Comparison of ENCODE assay signal across 8 mouse cellular contexts in the genomic region with DNA sequence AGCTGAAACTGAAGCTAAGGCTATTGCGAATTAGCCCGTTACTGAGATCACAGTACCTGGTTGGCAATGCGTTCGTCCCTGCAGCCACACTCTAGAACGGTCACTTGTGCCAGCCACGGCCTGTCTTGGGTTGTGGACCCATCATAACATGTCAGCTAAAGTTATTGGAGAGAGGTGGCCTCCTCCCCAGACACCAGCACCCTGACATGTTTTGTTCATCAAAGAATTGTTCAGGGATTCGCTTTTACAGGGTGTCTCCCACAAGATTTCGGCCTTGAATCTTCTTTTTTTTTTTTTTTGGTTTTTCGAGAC. TPM values are rescaled to one million over a fixed set of nuclear protein-coding genes. Genes with fewer than 3 reads are reported as not detected.
A peak's percentile ranks its signal among the peaks of the same experiment; 100 is the strongest.
DNase-seq lines count a peak whose midpoint lies in the region; ATAC-seq and TF ChIP-seq lines count a peak whose summit lies in the region.

No protein-coding gene starts in this region.

- peak overlapping the region; percentile 86 for H3K4me2 ChIP-seq in hindbrain, embryonic 13.5 days
- peak overlapping the region; percentile 83 for H3K4me2 ChIP-seq in midbrain, embryonic 13.5 days (replicated peaks)

- no peak for DNase-seq in kidney, adult 2 months
- DNase-seq in kidney, adult 18-20 months, result no peak
- DNase-seq in cerebellum, adult 9-11 months, result no peak
- DNase-seq in embryo, embryonic 11 days, result no peak
- no peak for DNase-seq in left cerebral cortex, adult 18-20 months (ENCODE audit: low spot score in 2 of 2)

- H3K9me3 ChIP-seq in hindbrain, embryonic 13.5 days, result no peaks in the 10 kb centered on the region
- H3K9me3 ChIP-seq in midbrain, embryonic 13.5 days, result no peaks in the 10 kb centered on the region

- H3K9ac ChIP-seq in hindbrain, embryonic 13.5 days, result peak overlapping the region; percentile 84
- peak overlapping the region; percentile 74 for H3K9ac ChIP-seq in midbrain, embryonic 13.5 days (replicated peaks)

- 56% methylated on average over 9 of the region's 9 CpGs for WGBS in kidney, adult 2 months
- 63% methylated on average over 9 of the region's 9 CpGs for WGBS in hindbrain, embryonic 13.5 days
- 62% methylated on average over 9 of the region's 9 CpGs for WGBS in midbrain, embryonic 13.5 days

- ATAC-seq in hindbrain, embryonic 13.5 days (ENCODE audit: low FRiP score), result peak; percentile 74
- ATAC-seq in midbrain, embryonic 13.5 days, result peak; percentile 76

- H3K27ac ChIP-seq in kidney, adult 2 months (ENCODE audit: insufficient read depth, low read depth, low read length), result no peak overlapping the region
- H3K27ac ChIP-seq in bone marrow macrophage, adult 2 months (ENCODE audit: insufficient read depth, low read depth, low read length), result no peak overlapping the region
- peak overlapping the region; percentile 82 for H3K27ac ChIP-seq in hindbrain, embryonic 13.5 days
- peak overlapping the region; percentile 51 for H3K27ac ChIP-seq in midbrain, embryonic 13.5 days

- no peaks in the 10 kb centered on the region for H3K27me3 ChIP-seq in kidney, adult 2 months (replicated peaks; ENCODE audit: control insufficient read depth, insufficient read depth, low read length)
- peaks cover 22% of the 10 kb centered on the region for H3K27me3 ChIP-seq in hindbrain, embryonic 13.5 days
- H3K27me3 ChIP-seq in midbrain, embryonic 13.5 days, result peaks cover 11% of the 10 kb centered on the region

- H3K4me3 ChIP-seq in kidney, adult 2 months (ENCODE audit: insufficient read depth, low read depth, low read length), result peak overlapping the region; percentile 93
- H3K4me3 ChIP-seq in bone marrow macrophage, adult 2 months (ENCODE audit: insufficient read depth, low read length), result peak overlapping the region; percentile 90
- peak overlapping the region; percentile 73 for H3K4me3 ChIP-seq in hindbrain, embryonic 13.5 days
- H3K4me3 ChIP-seq in midbrain, embryonic 13.5 days (replicated peaks), result peak overlapping the region; percentile 76

- H3K4me1 ChIP-seq in kidney, adult 2 months (ENCODE audit: control insufficient read depth, insufficient read depth, low read length), result no peaks in the 10 kb centered on the region; the same call in 1 of the 2 replicates
- peaks cover 22% of the 10 kb centered on the region for H3K4me1 ChIP-seq in bone marrow macrophage, adult 2 months (ENCODE audit: control insufficient read depth, insufficient read depth, low read length)
- peaks cover 21% of the 10 kb centered on the region for H3K4me1 ChIP-seq in hindbrain, embryonic 13.5 days (replicated peaks)
- H3K4me1 ChIP-seq in midbrain, embryonic 13.5 days (replicated peaks), result peaks cover 17% of the 10 kb centered on the region

- TF ChIP-seq POLR2A in kidney, adult 2 months (IDR thresholded peaks at IDR 0.05; ENCODE audit: low read depth, low read length), result no peak
- no peak for TF ChIP-seq POLR2A in bone marrow macrophage, adult 2 months (IDR thresholded peaks at IDR 0.05; ENCODE audit: borderline replicate concordance, low read depth, low read length)

- peaks cover 3% of the 10 kb centered on the region for H3K36me3 ChIP-seq in kidney, adult 2 months (ENCODE audit: control insufficient read depth, insufficient read depth, low read length)
- H3K36me3 ChIP-seq in hindbrain, embryonic 13.5 days, result peaks cover 31% of the 10 kb centered on the region
- peaks cover 33% of the 10 kb centered on the region for H3K36me3 ChIP-seq in midbrain, embryonic 13.5 days

- no peak for TF ChIP-seq CTCF in kidney, adult 2 months (conservative IDR thresholded peaks at IDR 0.05; ENCODE audit: insufficient read depth, insufficient read length, low read depth, low read length)
- no peak for TF ChIP-seq CTCF in bone marrow macrophage, adult 2 months (IDR thresholded peaks at IDR 0.05; ENCODE audit: low read depth, low read length)

RNA-seq across cellular contexts. Expression of a gene that starts 0.3 kb away (rescaled TPM):
- polyA plus RNA-seq in kidney, adult 2 months (2012; rRNA removed), result 19.7 and 28.1 TPM in 2 replicates
- 55.9 and 58.7 TPM in 2 replicates for polyA plus RNA-seq in bone marrow macrophage, adult 2 months (2012; ENCODE audit: insufficient read depth, insufficient read length, missing spikeins)
- 167 and 169 TPM in 2 replicates for polyA plus RNA-seq in hindbrain, embryonic 13.5 days (2015; fragmentation: Nextera tagmentation; extraction: Ambion mirVana)
- 156 and 157 TPM in 2 replicates for polyA plus RNA-seq in midbrain, embryonic 13.5 days (2015; fragmentation: Nextera tagmentation; extraction: Ambion mirVana)
- total RNA-seq in left cerebral cortex, adult 18-20 months (2021), result 10 to 100 TPM; 59.3 to 69.8 TPM

RNA-seq across cellular contexts. Expression of a gene that starts 10.8 kb away (rescaled TPM):
- polyA plus RNA-seq in kidney, adult 2 months (2012; rRNA removed), result 7.9 and 9.9 TPM in 2 replicates
- polyA plus RNA-seq in bone marrow macrophage, adult 2 months (2012; ENCODE audit: insufficient read depth, insufficient read length, missing spikeins), result 18.5 and 19.2 TPM in 2 replicates
- polyA plus RNA-seq in hindbrain, embryonic 13.5 days (2015; fragmentation: Nextera tagmentation; extraction: Ambion mirVana), result 31.4 and 32.3 TPM in 2 replicates
- polyA plus RNA-seq in midbrain, embryonic 13.5 days (2015; fragmentation: Nextera tagmentation; extraction: Ambion mirVana), result 36.6 and 40.0 TPM in 2 replicates
- total RNA-seq in left cerebral cortex, adult 18-20 months (2021), result 10 to 100 TPM; 20.0 to 21.4 TPM

RNA-seq across cellular contexts. Expression of a gene that starts 39.2 kb away (rescaled TPM):
- polyA plus RNA-seq in kidney, adult 2 months (2012; rRNA removed), result 28.9 and 34.4 TPM in 2 replicates
- polyA plus RNA-seq in bone marrow macrophage, adult 2 months (2012; ENCODE audit: insufficient read depth, insufficient read length, missing spikeins), result 44.4 and 47.2 TPM in 2 replicates
- polyA plus RNA-seq in hindbrain, embryonic 13.5 days (2015; fragmentation: Nextera tagmentation; extraction: Ambion mirVana), result 65.7 and 67.5 TPM in 2 replicates
- polyA plus RNA-seq in midbrain, embryonic 13.5 days (2015; fragmentation: Nextera tagmentation; extraction: Ambion mirVana), result 70.1 and 70.2 TPM in 2 replicates
- total RNA-seq in left cerebral cortex, adult 18-20 months (2021), result 10 to 100 TPM; 46.0 to 46.9 TPM

RNA-seq across cellular contexts. Expression of a gene that starts 45.7 kb away (rescaled TPM):
- polyA plus RNA-seq in kidney, adult 2 months (2012; rRNA removed), result 0.02 TPM in 1 of 2 replicates, not detected in the other
- polyA plus RNA-seq in bone marrow macrophage, adult 2 months (2012; ENCODE audit: insufficient read depth, insufficient read length, missing spikeins), result not detected in 2 replicates
- 0.13 and 0.34 TPM in 2 replicates for polyA plus RNA-seq in hindbrain, embryonic 13.5 days (2015; fragmentation: Nextera tagmentation; extraction: Ambion mirVana)
- 0.20 and 0.27 TPM in 2 replicates for polyA plus RNA-seq in midbrain, embryonic 13.5 days (2015; fragmentation: Nextera tagmentation; extraction: Ambion mirVana)
- total RNA-seq in left cerebral cortex, adult 18-20 months (2021), result under 1 TPM; 0.16 to 0.23 TPM

RNA-seq across cellular contexts. Expression of a gene that starts 56.5 kb away (rescaled TPM):
- polyA plus RNA-seq in kidney, adult 2 months (2012; rRNA removed), result 0.13 and 0.20 TPM in 2 replicates
- not detected in 2 replicates for polyA plus RNA-seq in bone marrow macrophage, adult 2 months (2012; ENCODE audit: insufficient read depth, insufficient read length, missing spikeins)
- 3.5 and 4.4 TPM in 2 replicates for polyA plus RNA-seq in hindbrain, embryonic 13.5 days (2015; fragmentation: Nextera tagmentation; extraction: Ambion mirVana)
- polyA plus RNA-seq in midbrain, embryonic 13.5 days (2015; fragmentation: Nextera tagmentation; extraction: Ambion mirVana), result 2.0 and 3.4 TPM in 2 replicates
- total RNA-seq in left cerebral cortex, adult 18-20 months (2021), result 1 to 10 TPM; 1.9 to 3.0 TPM

Comparison
In these comparisons a context has a peak if more than half of its experiments do, and no peak if none do; other contexts are left out.
1. H3K27ac ChIP-seq: peak in hindbrain, embryonic 13.5 days (single experiment) and midbrain, embryonic 13.5 days (single experiment); none in kidney, adult 2 months (single experiment) and bone marrow macrophage, adult 2 months (single experiment).
2. Peak in every context shown above with its lines, with median percentiles within 50 percentile points of each other: H3K4me3 ChIP-seq.